Mouse (Mus musculus) intestine, postnatal 0 days (tissue): ENCODE measurements at regions not wholly inside any gene's neighbourhood (a gene's known extent, or its start where the extent isn't known, plus 50 kb on each side); places are given as distances from the start of the nearest gene placed in this dataset.

Experiments
- ATAC-seq: fragments of 200-750 bp; cut with Nextera tagmentation; 2 replicates; pipeline ENCODE4 v1.8.0; 2017; ENCODE audit warnings: mild to moderate bottlenecking, moderate TSS enrichment, moderate library complexity
- H3K27ac ChIP-seq: fragments of 300-500 bp; sonication (generic); 2 replicates; pipeline ENCODE4 v1.5.1; 2014; ENCODE audit warnings: mild to moderate bottlenecking, low read depth, low read length, moderate library complexity
- H3K27me3 ChIP-seq: fragments of 300-500 bp; sonication (generic); replicated peaks from 2 replicates; pipeline ENCODE4 v1.6.1; 2014; ENCODE audit warnings: low read length, mixed read lengths; ENCODE audit not compliant: control insufficient read depth, insufficient read depth
- H3K36me3 ChIP-seq: fragments of 300-500 bp; sonication (generic); 2 replicates; pipeline ENCODE4 v1.6.1; 2014; ENCODE audit warnings: mild to moderate bottlenecking, moderate library complexity; ENCODE audit not compliant: control insufficient read depth, insufficient read depth
- H3K4me1 ChIP-seq: fragments of 300-500 bp; sonication (generic); replicated peaks from 2 replicates; pipeline ENCODE4 v1.6.1; 2014; ENCODE audit warnings: antibody characterized with exemption, low read length, mixed read lengths; ENCODE audit not compliant: control insufficient read depth, insufficient read depth
- H3K4me2 ChIP-seq: fragments of 300-500 bp; sonication (generic); replicated peaks from 2 replicates; pipeline ENCODE4 v1.6.1; 2014; ENCODE audit warnings: low read depth, mild to moderate bottlenecking, moderate library complexity
- H3K4me3 ChIP-seq: fragments of 300-500 bp; sonication (generic); 2 replicates; pipeline ENCODE4 v1.5.1; 2014; ENCODE audit warnings: low read depth, low read length
- H3K9ac ChIP-seq: fragments of 300-500 bp; sonication (generic); 2 replicates; pipeline ENCODE4 v1.6.1; 2014; ENCODE audit warnings: mild to moderate bottlenecking, low read depth, low read length
- H3K9me3 ChIP-seq: fragments of 300-500 bp; sonication (generic); 2 replicates; pipeline ENCODE4 v1.6.1; 2016; ENCODE audit warnings: mixed run types; ENCODE audit not compliant: control insufficient read depth
- CTCF ChIP-seq: sonication (generic); IDR thresholded peaks from 2 replicates; pipeline ENCODE4 v1.5.1; 2016; ENCODE audit warnings: low read depth, mild to moderate bottlenecking, control low read depth, antibody characterized with exemption, moderate library complexity
- WGBS: fragments of 180-500 bp; shearing (Covaris S2); extraction: QIAGEN DNeasy Blood & Tissue Kit; methylation state at CpG from one replicate; pipeline ENCODE4 v1.1.7; 2014; 5-methylcytosine and 5-hydroxymethylcytosine counted together

GRCm38 (mm10) chr3:57118016-57118415 lies 183.8 kb downstream of the Tm4sf1 start:
- TF ChIP-seq CTCF = no peak
- no peak overlapping the region for H3K27ac ChIP-seq
- no peak overlapping the region for H3K9ac ChIP-seq
- no peaks in the 10 kb centered on the region for H3K4me1 ChIP-seq
- ATAC-seq = no peak
- 93% methylated on average over 1 of the region's 1 CpGs for WGBS
- no peak overlapping the region for H3K4me3 ChIP-seq
- H3K4me2 ChIP-seq = no peak overlapping the region
- H3K9me3 ChIP-seq = no peaks in the 10 kb centered on the region
- no peaks in the 10 kb centered on the region for H3K27me3 ChIP-seq
- no peaks in the 10 kb centered on the region for H3K36me3 ChIP-seq

- Histone ChIP-seq H3K4me1 (no peaks in the 10 kb centered on the region), H3K36me3 (no peaks in the 10 kb centered on the region), H3K9me3 (no peaks in the 10 kb centered on the region), H3K9ac (no peak overlapping the region), H3K27me3 (no peaks in the 10 kb centered on the region), H3K27ac (no peak overlapping the region), H3K4me2 (no peak overlapping the region), H3K4me3 (no peak overlapping the region)
- 54% methylated on average over 2 of the region's 2 CpGs for WGBS
- no peak for TF ChIP-seq CTCF
- no peak for ATAC-seq
These were observed 199.5 kb downstream of the Tm4sf1 start for GRCm38 (mm10) chr3:57102254-57102653.

- 85% methylated on average over 1 of the region's 1 CpGs for WGBS
- TF ChIP-seq CTCF = no peak
- no peaks in the 10 kb centered on the region for H3K27me3 ChIP-seq
- H3K9me3 ChIP-seq = no peaks in the 10 kb centered on the region
- ATAC-seq = no peak
- no peak overlapping the region for H3K4me2 ChIP-seq
- H3K4me3 ChIP-seq = no peak overlapping the region
- no peak overlapping the region for H3K27ac ChIP-seq
- no peak overlapping the region for H3K9ac ChIP-seq
- H3K36me3 ChIP-seq = no peaks in the 10 kb centered on the region
- no peaks in the 10 kb centered on the region for H3K4me1 ChIP-seq
These were observed 201.3 kb downstream of the Tm4sf1 start for GRCm38 (mm10) chr3:57100515-57100914.

GRCm38 (mm10) chr3:57094936-57095335 lies 206.9 kb downstream of the Tm4sf1 start:
- no peak for ATAC-seq
- no peak overlapping the region for H3K27ac ChIP-seq
- TF ChIP-seq CTCF = no peak
- no peaks in the 10 kb centered on the region for H3K36me3 ChIP-seq
- H3K4me3 ChIP-seq = no peak overlapping the region
- no peaks in the 10 kb centered on the region for H3K9me3 ChIP-seq
- 67% methylated on average over 3 of the region's 3 CpGs for WGBS
- no peak overlapping the region for H3K4me2 ChIP-seq
- no peak overlapping the region for H3K9ac ChIP-seq
- no peaks in the 10 kb centered on the region for H3K27me3 ChIP-seq
- no peaks in the 10 kb centered on the region for H3K4me1 ChIP-seq

DNA sequence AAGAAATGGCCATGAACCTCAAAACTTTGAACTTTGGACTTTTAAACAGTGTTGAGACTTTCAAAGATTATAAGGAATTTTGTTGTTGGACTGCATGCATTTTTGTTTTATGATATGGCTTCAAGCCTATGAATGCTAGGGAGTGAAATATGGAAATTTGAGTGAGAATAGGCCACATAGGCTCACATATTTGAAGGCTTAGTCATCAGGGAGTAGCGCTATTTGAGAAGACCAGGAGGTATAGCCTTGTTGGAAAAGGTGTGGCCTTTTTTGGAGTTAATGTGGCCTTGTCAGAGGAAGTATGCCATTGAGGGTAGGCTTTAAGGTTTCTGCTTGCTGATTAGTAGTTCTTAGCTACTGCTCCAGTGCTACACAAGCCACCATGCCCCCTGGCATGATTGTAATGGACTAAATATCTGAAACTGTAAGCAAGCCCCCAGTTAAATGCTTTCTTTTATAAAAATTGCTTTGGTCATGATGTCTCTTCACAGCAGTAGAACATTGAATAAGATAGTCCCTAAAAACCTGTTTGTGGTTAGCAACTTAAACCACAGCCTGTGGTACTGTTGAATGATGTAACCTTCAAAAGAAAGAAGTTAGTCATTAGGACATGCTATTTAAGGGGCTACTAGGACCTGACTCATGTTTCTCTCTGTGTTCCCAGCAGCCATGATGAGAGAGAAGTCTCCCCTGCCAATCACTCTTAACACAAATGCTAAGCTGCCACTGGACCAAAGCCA lies 208.4 kb downstream of the Tm4sf1 start:
- Histone ChIP-seq H3K4me2 (no peak overlapping the region), H3K36me3 (no peaks in the 10 kb centered on the region), H3K4me3 (no peak overlapping the region), H3K9ac (no peak overlapping the region), H3K4me1 (no peaks in the 10 kb centered on the region), H3K27ac (no peak overlapping the region), H3K9me3 (no peaks in the 10 kb centered on the region), H3K27me3 (no peaks in the 10 kb centered on the region)
- no peak for TF ChIP-seq CTCF
- no peak for ATAC-seq
- WGBS = 73% methylated on average over 1 of the region's 1 CpGs

GRCm38 (mm10) chr3:57074516-57074915 lies 227.3 kb downstream of the Tm4sf1 start:
- no peak for TF ChIP-seq CTCF
- Histone ChIP-seq H3K36me3 (no peaks in the 10 kb centered on the region), H3K4me1 (no peaks in the 10 kb centered on the region), H3K9me3 (no peaks in the 10 kb centered on the region), H3K9ac (no peak overlapping the region), H3K4me2 (no peak overlapping the region), H3K4me3 (no peak overlapping the region), H3K27me3 (no peaks in the 10 kb centered on the region), H3K27ac (no peak overlapping the region)
- ATAC-seq = no peak
- WGBS = 89% methylated on average over 1 of the region's 1 CpGs
